Mouse (Mus musculus): ENCODE results near the gene E030025P04Rik.

DNA sequence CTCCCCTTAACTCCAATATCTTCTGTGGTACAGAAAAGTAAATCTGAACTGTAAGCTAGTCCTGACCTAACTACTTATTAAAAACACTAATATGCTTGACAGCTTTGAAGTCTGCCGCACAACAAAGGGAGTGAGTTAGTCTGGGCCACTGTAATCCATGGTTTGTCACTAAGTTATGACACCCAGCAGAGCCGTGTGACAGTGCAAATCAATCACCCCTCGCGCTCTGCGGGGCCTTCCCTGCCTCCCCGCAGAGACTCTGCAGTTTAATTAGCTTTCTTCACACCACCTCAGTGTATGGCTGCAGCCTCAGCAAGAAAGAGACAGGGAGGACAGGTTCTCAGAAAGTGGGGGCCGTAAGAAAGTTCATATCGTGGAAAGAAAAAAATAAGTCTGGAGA lies 37.4 kb downstream of the E030025P04Rik start:
- TF ChIP-seq EP300 (IDR thresholded peaks at IDR 0.05; ENCODE audit: low read depth) (no peak), CTCF (IDR thresholded peaks at IDR 0.05; ENCODE audit: low read depth) (no peak)

Data from liver, postnatal 0 days (tissue).